Mouse (Mus musculus) cortical plate, adult 2 months (tissue): ENCODE measurements around the gene Lypla2.

ENCODE experiments used
- CTCF ChIP-seq: fragments of 200-500 bp; IDR thresholded peaks from 2 replicates; pipeline ENCODE4 v1.5.1; 2011; ENCODE audit warnings: mild to moderate bottlenecking, control low read depth, low read length; ENCODE audit not compliant: insufficient read depth; ENCODE audit errors: extremely low read depth
- POLR2A ChIP-seq: fragments of 200-500 bp; IDR thresholded peaks from 2 replicates; pipeline ENCODE4 v1.6.1; 2011; ENCODE audit warnings: mild to moderate bottlenecking, low read length, control low read depth; ENCODE audit not compliant: insufficient read depth; ENCODE audit errors: extremely low read depth

DNA sequence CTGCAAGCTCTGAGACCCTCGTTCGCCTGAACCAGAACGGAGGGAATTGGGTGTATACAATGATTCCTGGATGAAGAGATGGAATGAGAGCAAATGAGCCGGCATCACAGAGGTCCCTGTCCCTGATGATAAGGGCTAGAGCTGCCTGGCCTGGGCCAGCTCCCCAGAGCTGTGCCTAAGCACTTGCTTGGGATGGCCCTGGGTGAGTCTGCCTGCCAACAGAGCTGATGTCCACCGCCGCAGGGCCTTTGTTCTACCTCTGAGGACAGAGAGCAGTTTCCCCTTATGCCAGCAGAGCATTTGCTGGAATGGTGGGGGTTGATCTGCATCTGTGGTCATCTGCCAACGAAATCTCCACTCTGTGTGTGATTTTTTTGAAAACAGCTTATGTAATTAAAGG is 10.2 kb downstream of the Lypla2 start:
- no peak for TF ChIP-seq CTCF
- no peak for TF ChIP-seq POLR2A
